Mouse (Mus musculus) c-Kit-negative CD71-positive TER-119-positive erythroid progenitor cells, embryonic 14.5 days (primary cell): Measurements from ENCODE around the gene Ccdc34.

ENCODE experiments used
- DNase-seq: peaks from one replicate; pipeline ENCODE4 v3.0.0-alpha.2; 2013; ENCODE audit warnings: low read depth, low spot score

Ccdc34 gene

GRCm38 (mm10) chr2:110017616-110018505 is at the start of gene Ccdc34:
Gene Ccdc34, plus strand, starts transcription at chr2:110017817.
- peak; percentile 92 for DNase-seq

- no peak for DNase-seq
Observed at GRCm38 (mm10) chr2:109969381-109969780, 48.2 kb upstream of the Ccdc34 start.

- no peak for DNase-seq
Observed at GRCm38 (mm10) chr2:109969926-109970532, 47.6 kb upstream of the Ccdc34 start.

DNA sequence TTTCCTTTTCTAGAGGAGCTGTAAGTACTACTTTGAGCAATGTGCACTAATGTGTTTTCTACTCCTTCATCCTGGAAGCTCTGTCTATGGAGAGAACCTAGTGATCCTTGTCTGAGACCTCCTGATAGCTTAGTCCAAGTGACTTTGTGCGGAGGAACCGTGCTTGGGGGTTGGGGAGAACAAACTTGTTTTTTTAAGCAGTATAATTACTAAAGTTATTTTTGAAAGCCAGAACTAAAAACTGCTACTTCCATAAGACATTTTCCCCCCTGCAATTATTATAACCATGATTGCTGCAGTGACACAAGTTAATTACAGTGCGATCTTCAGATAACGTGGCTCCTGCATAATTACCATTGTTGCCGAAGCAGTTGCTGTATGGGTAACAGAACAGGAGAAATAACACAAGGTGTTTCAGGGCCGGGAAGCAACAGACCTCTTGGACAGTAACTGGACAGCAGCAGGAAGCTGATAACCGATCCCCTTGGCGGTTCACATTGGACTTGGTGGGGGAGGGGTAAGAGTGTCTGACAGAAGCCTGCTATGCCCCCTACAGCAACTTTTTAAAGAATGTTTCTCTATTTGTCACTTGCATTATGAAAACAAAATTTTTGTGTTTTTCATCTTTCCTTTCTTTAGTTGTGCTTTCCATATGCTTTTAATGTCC is 46.7 kb upstream of the Ccdc34 start:
- no peak for DNase-seq

- no peak for DNase-seq
Observed at GRCm38 (mm10) chr2:109972310-109972709, 45.3 kb upstream of the Ccdc34 start.

DNA sequence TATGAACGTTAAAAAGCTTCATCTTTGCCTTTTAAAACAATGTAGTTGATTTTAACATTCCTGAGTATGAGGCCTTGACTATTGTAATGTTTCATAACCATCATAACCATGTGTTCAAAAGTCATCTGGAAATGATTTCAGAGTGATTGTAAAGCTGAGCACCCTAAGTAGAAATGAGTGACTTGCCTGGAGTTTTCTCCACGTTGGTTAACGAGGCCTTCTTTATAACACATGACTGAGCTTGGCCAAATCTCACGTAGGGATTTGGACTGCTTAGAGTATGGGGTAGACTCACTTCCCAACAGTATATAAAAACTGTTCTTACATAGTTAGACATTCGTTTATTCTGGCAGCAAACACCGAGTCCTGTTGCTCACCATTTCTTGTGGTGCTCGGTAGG is 44.7 kb upstream of the Ccdc34 start:
- no peak for DNase-seq

GRCm38 (mm10) chr2:109974807-109975206 is 42.8 kb upstream of the Ccdc34 start:
- DNase-seq: no peak

GRCm38 (mm10) chr2:109976181-109976580 is 41.4 kb upstream of the Ccdc34 start:
- DNase-seq: no peak

- DNase-seq: no peak
Observed at GRCm38 (mm10) chr2:109977322-109977721, 40.3 kb upstream of the Ccdc34 start.

DNA sequence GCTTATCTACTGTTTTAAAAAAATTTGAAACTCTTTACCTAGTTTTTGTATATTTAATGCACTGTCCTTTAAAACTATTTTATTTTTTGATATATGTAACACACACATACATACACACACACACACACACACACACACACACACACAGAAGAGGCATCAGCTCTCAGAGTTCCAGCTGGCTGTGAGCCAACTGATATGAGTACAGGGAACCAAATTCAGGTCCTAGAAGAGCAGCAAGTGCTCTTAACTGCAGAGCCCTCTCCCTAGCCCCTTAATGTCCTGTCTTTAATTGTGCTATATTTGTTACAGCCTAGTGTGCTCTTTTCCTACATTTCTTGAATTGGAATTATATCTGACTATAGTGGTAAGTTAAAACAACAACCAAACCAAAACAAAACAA is 38.4 kb upstream of the Ccdc34 start:
- DNase-seq: no peak

- no peak for DNase-seq
Observed at GRCm38 (mm10) chr2:109983435-109983834, 34.2 kb upstream of the Ccdc34 start.

DNA sequence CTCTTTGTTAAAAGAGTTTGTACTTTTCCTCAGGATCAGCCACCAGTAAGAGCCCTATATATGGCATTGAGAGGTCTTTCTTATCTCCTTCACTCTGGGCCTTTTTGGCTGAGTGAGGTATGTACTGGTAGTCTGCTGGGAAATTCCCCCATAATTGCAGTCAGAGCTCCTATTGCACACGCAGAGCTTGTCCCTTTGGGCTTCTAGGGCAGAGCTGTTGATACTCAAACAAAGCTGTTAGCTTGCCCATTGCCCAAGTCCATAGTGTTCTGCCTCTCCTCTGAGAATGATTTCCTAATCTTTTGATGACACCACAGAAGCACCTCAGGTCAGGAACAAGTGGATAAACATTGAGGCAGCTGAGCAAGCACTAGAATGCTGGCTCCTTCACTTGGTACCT is 32.7 kb upstream of the Ccdc34 start:
- no peak for DNase-seq

- DNase-seq: no peak
Observed at GRCm38 (mm10) chr2:109985560-109985959, 32.1 kb upstream of the Ccdc34 start.

GRCm38 (mm10) chr2:109986036-109986785 is 31.4 kb upstream of the Ccdc34 start:
- no peak for DNase-seq

DNA sequence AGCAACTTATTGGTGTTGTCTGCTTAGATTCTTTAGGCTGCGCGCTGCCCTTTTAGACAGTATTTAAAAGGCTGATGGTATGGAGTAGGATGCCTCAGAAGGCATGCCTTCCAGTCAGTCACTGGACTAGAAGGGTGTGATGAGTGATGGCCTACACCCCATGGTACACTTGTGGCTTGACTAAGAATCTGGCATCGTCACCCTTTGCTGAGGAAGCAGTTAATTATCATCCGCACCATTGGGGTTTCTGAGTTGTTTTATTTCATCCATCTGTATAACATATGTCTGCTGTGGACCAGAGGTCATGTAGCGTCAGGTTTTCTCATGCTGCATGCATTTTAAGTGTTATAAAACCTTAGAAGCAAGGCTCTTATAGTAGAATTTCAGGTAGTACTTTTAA is 29.7 kb upstream of the Ccdc34 start:
- DNase-seq: no peak

- DNase-seq: no peak
Observed at GRCm38 (mm10) chr2:109989196-109989595, 28.4 kb upstream of the Ccdc34 start.

- DNase-seq: no peak
Observed at GRCm38 (mm10) chr2:109989679-109990473, 27.7 kb upstream of the Ccdc34 start.

DNA sequence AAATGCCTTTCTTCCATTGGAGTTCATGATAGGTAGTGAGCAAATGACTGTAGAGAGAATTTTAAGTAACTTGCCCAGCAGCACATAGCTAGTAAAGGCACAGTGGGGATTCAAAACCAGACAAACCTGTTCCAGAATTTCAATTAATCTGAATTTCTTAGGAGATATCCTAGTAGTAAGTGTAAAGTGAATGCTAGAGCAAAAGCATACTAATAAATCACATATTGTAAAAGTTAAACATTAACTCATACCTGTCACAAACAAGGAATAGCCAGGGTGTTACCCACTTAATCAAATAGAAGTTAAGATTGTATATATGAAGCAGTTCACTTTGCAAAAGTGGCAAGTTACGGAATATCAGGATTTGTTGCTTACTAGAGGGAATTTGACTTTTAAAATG is 25.9 kb upstream of the Ccdc34 start:
- no peak for DNase-seq

DNA sequence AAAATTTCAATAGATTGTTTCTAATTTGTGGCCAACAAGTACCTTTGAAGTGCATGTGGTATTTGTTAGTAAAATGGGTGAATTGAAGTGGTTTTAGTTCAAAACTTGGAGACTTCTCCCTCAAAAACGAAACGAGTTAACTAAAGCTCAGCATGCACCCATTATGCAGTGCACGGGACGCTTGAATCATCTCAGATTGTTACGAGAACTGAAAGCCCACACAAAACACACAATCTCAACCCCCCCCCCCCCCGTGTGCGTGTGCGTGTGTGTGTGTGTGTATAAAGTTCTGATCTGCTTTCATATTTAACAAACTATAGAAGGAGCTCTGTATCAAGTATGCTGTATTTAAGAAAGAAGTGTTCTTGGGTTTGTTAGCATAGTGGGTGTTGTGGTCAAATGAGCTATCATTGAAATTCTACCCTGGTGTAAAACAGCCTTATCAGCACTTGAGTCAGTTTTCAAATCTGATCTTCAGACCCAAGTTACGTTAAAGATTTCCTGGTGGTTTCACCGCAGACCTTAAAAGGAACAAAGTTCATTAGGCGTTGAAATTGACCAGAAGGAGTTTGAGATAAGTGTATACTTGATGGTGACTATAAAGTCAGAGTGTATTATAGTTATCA is 25.1 kb upstream of the Ccdc34 start:
- no peak for DNase-seq

GRCm38 (mm10) chr2:109993404-109993803 is 24.2 kb upstream of the Ccdc34 start:
- DNase-seq: no peak

DNA sequence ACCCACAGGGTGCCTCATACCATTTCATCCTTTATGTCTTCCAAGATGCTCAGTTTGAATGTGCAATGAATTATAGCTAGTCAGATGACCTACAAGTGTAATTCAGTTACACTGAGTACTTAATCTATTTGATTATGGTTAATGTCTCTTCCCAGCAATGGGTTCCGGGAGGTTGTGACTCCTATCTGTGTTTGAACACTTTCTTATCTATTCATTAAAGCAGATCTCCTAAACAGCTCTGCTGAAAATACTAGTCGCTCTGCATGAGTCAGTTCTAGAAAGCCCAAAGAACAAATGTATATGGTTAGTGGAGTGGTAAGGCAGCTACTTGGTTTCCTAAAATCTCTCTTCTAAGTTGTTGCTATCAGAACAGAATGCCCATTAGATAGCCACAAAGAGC is 22.6 kb upstream of the Ccdc34 start:
- no peak for DNase-seq
